Comparison of ENCODE assay signal across 8 mouse cellular contexts in genomic region chr12:86771823-86772427, GRCm38 (mm10). TPM values are rescaled to one million over a fixed set of nuclear protein-coding genes. Genes with fewer than 3 reads are reported as not detected.
A peak's percentile ranks its signal among the peaks of the same experiment; 100 is the strongest.
DNase-seq lines count a peak whose midpoint lies in the region; ATAC-seq lines count a peak whose summit lies in the region.

No protein-coding gene starts in this region.

- no peaks in the 10 kb centered on the region for H3K36me3 ChIP-seq in intestine, embryonic 15.5 days
- no peaks in the 10 kb centered on the region for H3K36me3 ChIP-seq in midbrain, embryonic 10.5 days

- H3K27me3 ChIP-seq in intestine, embryonic 15.5 days (replicated peaks) = no peaks in the 10 kb centered on the region
- H3K27me3 ChIP-seq in midbrain, embryonic 10.5 days (ENCODE audit: low read depth, poor library complexity, severe bottlenecking) = peaks cover 5% of the 10 kb centered on the region; the same call in 1 of the 2 replicates

- no peaks in the 10 kb centered on the region for H3K9me3 ChIP-seq in intestine, embryonic 15.5 days
- H3K9me3 ChIP-seq in midbrain, embryonic 10.5 days (replicated peaks) = peaks cover 8% of the 10 kb centered on the region; the same call in 1 of the 2 replicates

- no peak overlapping the region for H3K27ac ChIP-seq in intestine, embryonic 15.5 days
- H3K27ac ChIP-seq in midbrain, embryonic 10.5 days (replicated peaks) = peak overlapping the region; percentile 73

- WGBS in intestine, embryonic 15.5 days = 8% methylated on average over 12 of the region's 12 CpGs
- 11% methylated on average over 12 of the region's 12 CpGs for WGBS in midbrain, embryonic 10.5 days

- peak; percentile 85 for ATAC-seq in common myeloid progenitor, adult 5-6 weeks (replicated peaks; ENCODE audit: low read depth, poor library complexity, severe bottlenecking)
- peak; percentile 89 for ATAC-seq in intestine, embryonic 15.5 days

- H3K4me1 ChIP-seq in intestine, embryonic 15.5 days (replicated peaks) = peaks cover 11% of the 10 kb centered on the region
- H3K4me1 ChIP-seq in midbrain, embryonic 10.5 days = peaks cover 45% of the 10 kb centered on the region

- no peak overlapping the region for H3K9ac ChIP-seq in intestine, embryonic 15.5 days

- peak; percentile 95 for DNase-seq in adipocyte (ENCODE audit: low spot score)
- peak; percentile 78 to 86 for DNase-seq in gastrocnemius, adult 8-10 months (ENCODE audit: low spot score in 2 of 2)
- DNase-seq in left cerebral cortex, postnatal 14 days (ENCODE audit: low spot score in 2 of 2) = peak; percentile 96 to 97
- peak; percentile 91 for DNase-seq in midbrain, embryonic 10.5 days (ENCODE audit: low spot score)
- DNase-seq in right cerebral cortex, postnatal 36 days (ENCODE audit: low spot score in 2 of 2) = peak; percentile 86 to 90
- DNase-seq in urinary bladder, postnatal 4 days (ENCODE audit: low spot score in 2 of 2) = peak; percentile 86 to 95

- H3K4me2 ChIP-seq in intestine, embryonic 15.5 days (replicated peaks) = 0 out of 2 replicates have a peak overlapping the region, but pooled peaks have one; percentile 19

- H3K4me3 ChIP-seq in intestine, embryonic 15.5 days (replicated peaks) = no peak overlapping the region
- no peak overlapping the region for H3K4me3 ChIP-seq in midbrain, embryonic 10.5 days

- intact Hi-C loops in left cerebral cortex, postnatal 14 days (cut with DNase I) = loop anchor here (5.0 kb wide), 1 partner anchor 175 kb away; the partner anchor contains the start of gene Cipc

RNA-seq across cellular contexts. Expression of gene Lrrc74a, which starts 37.8 kb away (rescaled TPM):
- not detected in 2 replicates for total RNA-seq in common myeloid progenitor, adult 5-6 weeks (2017)
- total RNA-seq in gastrocnemius, adult 8-10 months (2022) = not detected
- not detected in 2 replicates for polyA plus RNA-seq in intestine, embryonic 15.5 days (2015; fragmentation: Nextera tagmentation; extraction: Ambion mirVana)
- total RNA-seq in left cerebral cortex, postnatal 14 days (2021) = not detected
- polyA plus RNA-seq in midbrain, embryonic 10.5 days (2016; fragmentation: Nextera tagmentation; extraction: Ambion mirVana) = not detected in 2 replicates

RNA-seq across cellular contexts. Expression of gene Angel1, which starts 45.7 kb away (rescaled TPM):
- total RNA-seq in common myeloid progenitor, adult 5-6 weeks (2017) = 1.6 and 4.6 TPM in 2 replicates
- total RNA-seq in gastrocnemius, adult 8-10 months (2022) = 1 to 10 TPM; 3.4 to 6.3 (median 4.8) TPM
- 5.2 and 5.6 TPM in 2 replicates for polyA plus RNA-seq in intestine, embryonic 15.5 days (2015; fragmentation: Nextera tagmentation; extraction: Ambion mirVana)
- 1 to 10 TPM; 8.3 to 8.8 TPM for total RNA-seq in left cerebral cortex, postnatal 14 days (2021)
- polyA plus RNA-seq in midbrain, embryonic 10.5 days (2016; fragmentation: Nextera tagmentation; extraction: Ambion mirVana) = 14.4 and 16.0 TPM in 2 replicates
